Mouse (Mus musculus): ENCODE data around the gene Sos1. TPM values are rescaled to one million over a fixed set of nuclear protein-coding genes. Genes with fewer than 3 reads are reported as not detected.

Sos1 gene
- polyA plus RNA-seq (2014; fragmentation: Nextera tagmentation; extraction: Ambion mirVana) = 13.4 and 13.5 TPM in 2 replicates

DNA sequence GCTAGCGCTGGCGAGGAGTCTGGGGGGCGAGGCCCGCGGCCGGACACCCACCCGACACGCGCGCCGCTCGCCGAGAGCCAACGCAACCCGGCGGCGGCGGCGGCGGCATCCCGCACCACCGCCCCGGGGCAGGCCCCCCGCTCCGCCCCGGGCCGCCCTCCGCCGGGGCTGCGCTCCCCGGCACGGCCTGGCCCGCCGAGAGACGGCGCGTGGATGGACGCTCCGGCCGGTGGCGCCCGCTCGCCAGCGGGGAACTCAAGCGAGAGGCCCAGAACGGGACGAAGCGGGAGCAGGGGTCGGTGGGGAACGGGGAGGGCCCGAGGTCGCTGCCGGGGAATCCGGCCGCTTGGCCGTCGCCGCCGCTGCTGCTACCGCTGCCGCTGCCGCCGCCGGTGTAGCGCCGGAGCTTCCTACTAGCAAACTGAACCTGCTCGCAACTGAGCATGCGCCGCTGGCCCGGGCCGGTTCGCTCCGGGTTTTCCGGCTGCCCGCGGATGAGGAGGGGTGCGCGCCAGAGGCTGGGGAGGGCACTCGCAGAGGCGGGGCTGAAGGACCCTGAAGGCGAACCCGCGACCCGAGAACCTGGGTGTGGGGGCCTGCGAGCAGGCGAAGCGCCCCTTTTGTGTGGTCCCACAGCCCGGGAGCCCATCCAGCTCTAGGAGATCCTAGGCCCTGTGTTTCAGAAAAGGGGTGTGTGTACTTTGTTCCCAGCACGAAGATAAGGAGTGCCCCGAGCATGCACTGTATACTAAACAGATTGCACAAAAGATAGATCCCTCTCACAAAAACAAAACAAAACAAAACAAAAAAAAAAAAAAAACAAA, at the start of gene Sos1:
Sos1 (minus strand) TSS at position 423 of the 824 bp plus-strand sequence.
- DNase-seq (ENCODE audit: low spot score) = peak; percentile 95
- under 1% methylated on average over 74 of the region's 90 CpGs for WGBS

GRCm38 (mm10) chr17:80523231-80523630, 43.0 kb upstream of the Sos1 start:
- no peak for DNase-seq (ENCODE audit: low spot score)
- 86% methylated on average over 3 of the region's 3 CpGs for WGBS

More for the DNA sequence above, at the start of gene Sos1:
- H3K36me3 ChIP-seq (replicated peaks; ENCODE audit: control insufficient read depth, insufficient read depth) = no peaks in the 10 kb centered on the region
- peak within 1 kb of the TSS; percentile 82 for H3K4me3 ChIP-seq (replicated peaks; ENCODE audit: low read length)
- peaks cover 29% of the 10 kb centered on the region for H3K4me1 ChIP-seq (replicated peaks; ENCODE audit: control insufficient read depth, insufficient read depth, low read length)
- peak; percentile 88 for ATAC-seq (ENCODE audit: low FRiP score)
- H3K9me3 ChIP-seq (ENCODE audit: control insufficient read depth, low read length) = no peaks in the 10 kb centered on the region
- peak within 1 kb of the TSS; percentile 56 for H3K4me2 ChIP-seq (replicated peaks)
- peak within 1 kb of the TSS; percentile 79 for H3K9ac ChIP-seq
- H3K27ac ChIP-seq = peak within 1 kb of the TSS; percentile 97
- no peaks in the 10 kb centered on the region for H3K27me3 ChIP-seq (ENCODE audit: control insufficient read depth, insufficient read depth, low read length)

GRCm38 (mm10) chr17:80522229-80522556, 41.9 kb upstream of the Sos1 start:
- H3K36me3 ChIP-seq (replicated peaks; ENCODE audit: control insufficient read depth, insufficient read depth) = no peaks in the 10 kb centered on the region
- H3K4me2 ChIP-seq (replicated peaks) = no peak overlapping the region
- no peaks in the 10 kb centered on the region for H3K27me3 ChIP-seq (ENCODE audit: control insufficient read depth, insufficient read depth, low read length)
- H3K27ac ChIP-seq = no peak overlapping the region
- no peaks in the 10 kb centered on the region for H3K9me3 ChIP-seq (ENCODE audit: control insufficient read depth, low read length)
- H3K4me1 ChIP-seq (replicated peaks; ENCODE audit: control insufficient read depth, insufficient read depth, low read length) = no peaks in the 10 kb centered on the region
- no peak overlapping the region for H3K9ac ChIP-seq
- no peak for ATAC-seq (ENCODE audit: low FRiP score)
- no peak overlapping the region for H3K4me3 ChIP-seq (replicated peaks; ENCODE audit: low read length)
- no peak for DNase-seq (ENCODE audit: low spot score)
- 71% methylated on average over 7 of the region's 7 CpGs for WGBS

More at GRCm38 (mm10) chr17:80523231-80523630, 43.0 kb upstream of the Sos1 start:
- Histone ChIP-seq H3K9ac (no peak overlapping the region), H3K27me3 (ENCODE audit: control insufficient read depth, insufficient read depth, low read length) (no peaks in the 10 kb centered on the region), H3K4me2 (replicated peaks) (no peak overlapping the region), H3K4me3 (replicated peaks; ENCODE audit: low read length) (no peak overlapping the region), H3K27ac (no peak overlapping the region), H3K9me3 (ENCODE audit: control insufficient read depth, low read length) (no peaks in the 10 kb centered on the region), H3K4me1 (replicated peaks; ENCODE audit: control insufficient read depth, insufficient read depth, low read length) (no peaks in the 10 kb centered on the region), H3K36me3 (replicated peaks; ENCODE audit: control insufficient read depth, insufficient read depth) (no peaks in the 10 kb centered on the region)
- no peak for ATAC-seq (ENCODE audit: low FRiP score)

GRCm38 (mm10) chr17:80521521-80522228, 41.4 kb upstream of the Sos1 start:
- ATAC-seq (ENCODE audit: low FRiP score) = no peak
- Histone ChIP-seq H3K4me3 (replicated peaks; ENCODE audit: low read length) (no peak overlapping the region), H3K27me3 (ENCODE audit: control insufficient read depth, insufficient read depth, low read length) (no peaks in the 10 kb centered on the region), H3K27ac (no peak overlapping the region), H3K4me1 (replicated peaks; ENCODE audit: control insufficient read depth, insufficient read depth, low read length) (no peaks in the 10 kb centered on the region), H3K9ac (no peak overlapping the region), H3K4me2 (replicated peaks) (no peak overlapping the region), H3K36me3 (replicated peaks; ENCODE audit: control insufficient read depth, insufficient read depth) (no peaks in the 10 kb centered on the region), H3K9me3 (ENCODE audit: control insufficient read depth, low read length) (no peaks in the 10 kb centered on the region)
- no peak for DNase-seq (ENCODE audit: low spot score)
- WGBS = 62% methylated on average over 4 of the region's 4 CpGs

GRCm38 (mm10) chr17:80520537-80520936, 40.3 kb upstream of the Sos1 start:
- no peak for ATAC-seq (ENCODE audit: low FRiP score)

DNA sequence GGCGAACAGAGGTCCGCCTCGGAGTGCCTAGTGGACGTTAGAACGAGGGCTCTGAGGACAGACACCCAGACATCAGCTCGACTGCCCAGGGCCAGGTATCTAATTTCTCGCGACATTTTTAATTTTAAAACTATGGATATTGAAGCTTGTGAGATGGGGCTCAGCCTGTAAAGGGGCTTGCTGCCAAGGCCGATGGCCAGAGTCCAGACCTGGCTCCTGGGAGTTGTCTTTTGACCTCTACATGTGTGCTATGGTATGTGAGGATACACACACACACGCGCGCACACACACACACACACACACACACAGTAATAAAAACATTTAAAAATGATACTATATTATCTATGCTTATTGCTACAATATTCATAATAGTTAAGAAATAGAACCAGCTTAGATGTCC, 38.6 kb upstream of the Sos1 start:
- Histone ChIP-seq H3K4me1 (replicated peaks; ENCODE audit: control insufficient read depth, insufficient read depth, low read length) (no peaks in the 10 kb centered on the region), H3K9me3 (ENCODE audit: control insufficient read depth, low read length) (no peaks in the 10 kb centered on the region), H3K36me3 (replicated peaks; ENCODE audit: control insufficient read depth, insufficient read depth) (no peaks in the 10 kb centered on the region), H3K27me3 (ENCODE audit: control insufficient read depth, insufficient read depth, low read length) (no peaks in the 10 kb centered on the region), H3K4me2 (replicated peaks) (no peak overlapping the region), H3K4me3 (replicated peaks; ENCODE audit: low read length) (no peak overlapping the region), H3K9ac (no peak overlapping the region), H3K27ac (no peak overlapping the region)
- DNase-seq (ENCODE audit: low spot score) (no peak), ATAC-seq (ENCODE audit: low FRiP score) (no peak)
- 92% methylated on average over 12 of the region's 12 CpGs for WGBS

More at GRCm38 (mm10) chr17:80520537-80520936, 40.3 kb upstream of the Sos1 start:
- H3K9ac ChIP-seq = no peak overlapping the region
- H3K4me1 ChIP-seq (replicated peaks; ENCODE audit: control insufficient read depth, insufficient read depth, low read length) = no peaks in the 10 kb centered on the region
- DNase-seq (ENCODE audit: low spot score) = no peak
- no peaks in the 10 kb centered on the region for H3K27me3 ChIP-seq (ENCODE audit: control insufficient read depth, insufficient read depth, low read length)
- no peak overlapping the region for H3K4me2 ChIP-seq (replicated peaks)
- H3K9me3 ChIP-seq (ENCODE audit: control insufficient read depth, low read length) = no peaks in the 10 kb centered on the region
- WGBS = 82% methylated on average over 8 of the region's 8 CpGs
- H3K27ac ChIP-seq = no peak overlapping the region
- no peaks in the 10 kb centered on the region for H3K36me3 ChIP-seq (replicated peaks; ENCODE audit: control insufficient read depth, insufficient read depth)
- H3K4me3 ChIP-seq (replicated peaks; ENCODE audit: low read length) = no peak overlapping the region

GRCm38 (mm10) chr17:80517244-80517643, 37.0 kb upstream of the Sos1 start:
- DNase-seq (ENCODE audit: low spot score) (no peak), ATAC-seq (ENCODE audit: low FRiP score) (no peak)
- Histone ChIP-seq H3K9ac (no peak overlapping the region), H3K4me2 (replicated peaks) (no peak overlapping the region), H3K27ac (no peak overlapping the region), H3K4me3 (replicated peaks; ENCODE audit: low read length) (no peak overlapping the region), H3K9me3 (ENCODE audit: control insufficient read depth, low read length) (no peaks in the 10 kb centered on the region), H3K27me3 (ENCODE audit: control insufficient read depth, insufficient read depth, low read length) (no peaks in the 10 kb centered on the region), H3K4me1 (replicated peaks; ENCODE audit: control insufficient read depth, insufficient read depth, low read length) (no peaks in the 10 kb centered on the region), H3K36me3 (replicated peaks; ENCODE audit: control insufficient read depth, insufficient read depth) (no peaks in the 10 kb centered on the region)
- WGBS = 74% methylated on average over 9 of the region's 9 CpGs

GRCm38 (mm10) chr17:80515956-80516355, 35.7 kb upstream of the Sos1 start:
- H3K4me1 ChIP-seq (replicated peaks; ENCODE audit: control insufficient read depth, insufficient read depth, low read length) = no peaks in the 10 kb centered on the region
- WGBS = 93% methylated on average over 9 of the region's 9 CpGs
- no peak for ATAC-seq (ENCODE audit: low FRiP score)

DNA sequence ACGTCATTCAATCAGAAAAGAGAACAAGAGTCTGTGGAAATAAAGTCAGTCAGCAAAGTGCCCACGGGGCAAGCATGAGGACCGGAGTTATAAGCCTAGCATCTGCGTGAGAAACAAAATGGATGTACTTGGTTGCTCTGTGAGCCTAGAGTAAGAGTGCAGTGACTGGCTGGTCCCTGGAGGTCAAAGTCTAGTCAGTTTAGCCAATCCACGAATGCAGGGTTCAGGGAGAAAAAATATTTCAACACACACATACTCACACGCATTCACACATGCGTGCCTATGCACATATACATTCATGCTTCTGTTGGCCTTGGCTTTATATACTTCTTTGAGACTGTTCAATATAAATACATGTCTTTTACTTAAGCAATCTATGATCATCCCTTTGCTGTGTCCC, 35.3 kb upstream of the Sos1 start:
- no peak overlapping the region for H3K9ac ChIP-seq
- H3K27ac ChIP-seq = no peak overlapping the region
- H3K9me3 ChIP-seq (ENCODE audit: control insufficient read depth, low read length) = no peaks in the 10 kb centered on the region
- no peak overlapping the region for H3K4me3 ChIP-seq (replicated peaks; ENCODE audit: low read length)
- ATAC-seq (ENCODE audit: low FRiP score) = no peak
- H3K4me1 ChIP-seq (replicated peaks; ENCODE audit: control insufficient read depth, insufficient read depth, low read length) = no peaks in the 10 kb centered on the region
- H3K36me3 ChIP-seq (replicated peaks; ENCODE audit: control insufficient read depth, insufficient read depth) = no peaks in the 10 kb centered on the region
- H3K27me3 ChIP-seq (ENCODE audit: control insufficient read depth, insufficient read depth, low read length) = no peaks in the 10 kb centered on the region
- no peak overlapping the region for H3K4me2 ChIP-seq (replicated peaks)
- 91% methylated on average over 7 of the region's 7 CpGs for WGBS
- DNase-seq (ENCODE audit: low spot score) = no peak

More at GRCm38 (mm10) chr17:80515956-80516355, 35.7 kb upstream of the Sos1 start:
- Histone ChIP-seq H3K9ac (no peak overlapping the region), H3K36me3 (replicated peaks; ENCODE audit: control insufficient read depth, insufficient read depth) (no peaks in the 10 kb centered on the region), H3K27me3 (ENCODE audit: control insufficient read depth, insufficient read depth, low read length) (no peaks in the 10 kb centered on the region), H3K9me3 (ENCODE audit: control insufficient read depth, low read length) (no peaks in the 10 kb centered on the region), H3K27ac (no peak overlapping the region), H3K4me2 (replicated peaks) (no peak overlapping the region), H3K4me3 (replicated peaks; ENCODE audit: low read length) (no peak overlapping the region)
- no peak for DNase-seq (ENCODE audit: low spot score)

Measured in hindbrain, embryonic 14.5 days (tissue).